Comparison of ENCODE assay signal across 13 mouse cellular contexts in the genomic region with DNA sequence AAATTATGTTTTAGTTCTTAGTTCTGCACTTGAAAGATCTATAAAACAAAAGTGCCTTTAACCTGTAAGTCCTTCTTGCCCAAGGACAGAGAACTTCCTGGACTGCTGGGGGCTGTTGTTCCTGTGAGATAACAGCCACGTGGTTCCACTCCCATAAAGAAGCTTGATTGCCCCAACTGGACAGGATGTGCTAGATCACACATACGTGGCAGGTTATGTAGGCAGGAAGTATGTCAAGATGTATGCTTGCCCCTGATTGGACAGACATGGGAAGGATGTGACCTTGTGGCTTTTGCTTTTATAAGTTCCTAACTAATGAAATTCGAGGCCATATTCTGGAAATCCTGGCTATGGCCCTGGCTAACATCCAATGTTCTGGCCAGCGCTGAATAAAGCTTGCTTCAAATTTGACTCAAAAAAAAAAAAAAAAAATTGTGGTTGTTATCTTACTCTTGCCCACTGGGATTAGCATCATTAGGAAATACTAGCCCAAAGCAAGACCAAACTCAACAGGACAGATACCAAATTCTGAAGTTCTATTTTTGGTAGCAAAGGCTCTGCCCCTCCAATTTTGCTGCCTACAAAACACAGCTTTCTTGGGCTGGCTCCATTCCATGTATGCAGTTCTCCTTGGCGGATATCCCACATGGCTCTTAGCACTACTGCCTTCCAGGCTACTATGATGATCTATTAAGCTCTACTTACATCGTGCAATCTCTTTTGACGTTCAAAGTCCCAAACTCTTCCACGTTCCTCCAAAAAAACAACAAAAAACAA. TPM values are rescaled to one million over a fixed set of nuclear protein-coding genes. Genes with fewer than 3 reads are reported as not detected.
DNase-seq lines count a peak whose midpoint lies in the region; ATAC-seq and TF ChIP-seq lines count a peak whose summit lies in the region.
"Had no signal": no experiment of that assay in that cellular context is flagged by ENCODE, and none has a peak within 500 bp of the region (broad histone marks: within the 10 kb centered on the region; RNA-seq: fewer than 3 reads in every experiment).

No protein-coding gene starts in this region.

- TF ChIP-seq POLR2A in CH12.LX (IDR thresholded peaks at IDR 0.05; ENCODE audit: low read depth, low read length) = no peak

- no peak for TF ChIP-seq CTCF in CH12.LX (conservative IDR thresholded peaks at IDR 0.05 in 1 of 2, IDR thresholded peaks at IDR 0.05 in 1 of 2; ENCODE audit: low read depth in 2 of 2, low read length in 2 of 2)

- H3K27me3 ChIP-seq in heart, embryonic 11.5 days (ENCODE audit: control insufficient read depth, insufficient read depth, low read length) = no peaks in the 10 kb centered on the region
- H3K27me3 ChIP-seq in CH12.LX (replicated peaks) = no peaks in the 10 kb centered on the region
- H3K27me3 ChIP-seq in midbrain, embryonic 14.5 days (ENCODE audit: control insufficient read depth, insufficient read depth, low read length) = no peaks in the 10 kb centered on the region
- H3K27me3 ChIP-seq in midbrain, embryonic 16.5 days (ENCODE audit: control insufficient read depth, insufficient read depth, low read depth, low read length) = no peaks in the 10 kb centered on the region
- H3K27me3 ChIP-seq: forebrain, embryonic 12.5 days; midbrain, embryonic 12.5 days had no signal

- no peaks in the 10 kb centered on the region for H3K9me3 ChIP-seq in heart, embryonic 11.5 days (replicated peaks; ENCODE audit: control insufficient read depth, low read length)
- H3K9me3 ChIP-seq in CH12.LX (replicated peaks; ENCODE audit: low read length) = peaks cover 6% of the 10 kb centered on the region
- H3K9me3 ChIP-seq in midbrain, embryonic 14.5 days (ENCODE audit: control insufficient read depth, low read length) = no peaks in the 10 kb centered on the region
- H3K9me3 ChIP-seq in midbrain, embryonic 16.5 days (replicated peaks; ENCODE audit: control insufficient read depth, low read length, poor library complexity, severe bottlenecking) = no peaks in the 10 kb centered on the region
- H3K9me3 ChIP-seq: forebrain, embryonic 12.5 days; midbrain, embryonic 12.5 days had no signal

- H3K27ac ChIP-seq in heart, embryonic 11.5 days (ENCODE audit: low read depth, low read length) = no peak overlapping the region
- H3K27ac ChIP-seq in CH12.LX (ENCODE audit: insufficient read depth, low read depth) = no peak overlapping the region
- H3K27ac ChIP-seq in midbrain, embryonic 14.5 days (replicated peaks; ENCODE audit: low read depth, low read length) = no peak overlapping the region
- H3K27ac ChIP-seq in midbrain, embryonic 16.5 days (ENCODE audit: low read length) = no peak overlapping the region
- H3K27ac ChIP-seq: forebrain, embryonic 12.5 days; layer of hippocampus, adult 2 months; midbrain, embryonic 12.5 days had no signal

- H3K9ac ChIP-seq in heart, embryonic 11.5 days (ENCODE audit: low read depth, low read length) = no peak overlapping the region
- no peak overlapping the region for H3K9ac ChIP-seq in CH12.LX (ENCODE audit: insufficient read depth, low read depth)
- H3K9ac ChIP-seq in midbrain, embryonic 14.5 days (replicated peaks; ENCODE audit: low read length) = no peak overlapping the region
- H3K9ac ChIP-seq in midbrain, embryonic 16.5 days (ENCODE audit: low read depth, low read length) = no peak overlapping the region
- H3K9ac ChIP-seq: forebrain, embryonic 12.5 days; midbrain, embryonic 12.5 days had no signal

- TF ChIP-seq EP300 in CH12.LX (IDR thresholded peaks at IDR 0.05; ENCODE audit: low read length) = no peak

- no peak overlapping the region for H3K4me2 ChIP-seq in heart, embryonic 11.5 days
- H3K4me2 ChIP-seq in CH12.LX (ENCODE audit: insufficient read depth, low read depth, poor library complexity, severe bottlenecking) = no peak overlapping the region
- H3K4me2 ChIP-seq in midbrain, embryonic 14.5 days (ENCODE audit: low read length) = no peak overlapping the region
- no peak overlapping the region for H3K4me2 ChIP-seq in midbrain, embryonic 16.5 days (ENCODE audit: low read length)
- H3K4me2 ChIP-seq: forebrain, embryonic 12.5 days; midbrain, embryonic 12.5 days had no signal

- in situ Hi-C loops in CH12.LX (cut with MboI; ENCODE audit: low pct_ligation_motif_present, low pct_unique_long_range_greater_than_20kb, low sequenced_read_pairs) = loop anchor here (5.0 to 10.0 kb wide), 2 partner anchors 78 to 284 kb away; a partner anchor contains a TSS

- peak; percentile 19 for DNase-seq in heart, adult 8-10 months (ENCODE audit: low spot score)
- peak; percentile 63 for DNase-seq in 3T3-L1 (ENCODE audit: low read depth, low spot score)
- DNase-seq in CH12.LX (ENCODE audit: extremely low read depth) = no peak
- DNase-seq in midbrain, embryonic 14.5 days = no peak
- DNase-seq: cerebellum, adult 9-11 months; right cerebral cortex, adult 18-20 months; thymus, postnatal 4 days had no signal

- H3K36me3 ChIP-seq in heart, embryonic 11.5 days (ENCODE audit: control insufficient read depth, insufficient read depth, low read length) = no peaks in the 10 kb centered on the region
- peaks cover 0 to 4% of the 10 kb centered on the region in 2 experiments for H3K36me3 ChIP-seq in CH12.LX (replicated peaks in 1 of 2; ENCODE audit: control insufficient read depth in 1 of 2, insufficient read depth in 1 of 2, low read length in 1 of 2)
- no peaks in the 10 kb centered on the region for H3K36me3 ChIP-seq in midbrain, embryonic 14.5 days (ENCODE audit: control insufficient read depth, insufficient read depth, low read length)
- no peaks in the 10 kb centered on the region for H3K36me3 ChIP-seq in midbrain, embryonic 16.5 days (ENCODE audit: control insufficient read depth, insufficient read depth, low read length)
- H3K36me3 ChIP-seq: forebrain, embryonic 12.5 days; midbrain, embryonic 12.5 days had no signal

- no peaks in the 10 kb centered on the region for H3K4me1 ChIP-seq in heart, embryonic 11.5 days (ENCODE audit: control insufficient read depth, insufficient read depth, low read length)
- H3K4me1 ChIP-seq in CH12.LX (ENCODE audit: control insufficient read depth in 1 of 2, insufficient read depth in 2 of 2) = peaks cover 0 to 8% of the 10 kb centered on the region in 2 experiments; a peak in 2 of 4 replicates
- H3K4me1 ChIP-seq in midbrain, embryonic 14.5 days (ENCODE audit: control insufficient read depth, insufficient read depth, low read length) = no peaks in the 10 kb centered on the region
- H3K4me1 ChIP-seq in midbrain, embryonic 16.5 days (ENCODE audit: control insufficient read depth, insufficient read depth, low read length) = peaks cover 5% of the 10 kb centered on the region

- ATAC-seq in heart, embryonic 11.5 days (replicated peaks; ENCODE audit: insufficient number of reproducible peaks, low FRiP score, low TSS enrichment) = no peak
- peak; percentile 8 for ATAC-seq in inflammation-experienced regulatory T-cells, adult 6 months
- ATAC-seq in midbrain, embryonic 14.5 days (ENCODE audit: low FRiP score, low TSS enrichment) = no peak
- ATAC-seq in midbrain, embryonic 16.5 days = no peak

- peaks cover 11% of the 10 kb centered on the region for H3K79me2 ChIP-seq in CH12.LX (replicated peaks; ENCODE audit: control insufficient read depth, extremely low read depth, insufficient read depth, poor library complexity, severe bottlenecking)

- dilution Hi-C loops in CH12.LX (cut with MboI; ENCODE audit: extremely low pct_ligation_motif_present, extremely low pct_unique_long_range_greater_than_20kb, low sequenced_read_pairs) = no loop called here

- TF ChIP-seq RAD21 in CH12.LX (IDR thresholded peaks at IDR 0.05; ENCODE audit: low read depth, low read length) = no peak

- no peak overlapping the region for H3K4me3 ChIP-seq in heart, embryonic 11.5 days (ENCODE audit: low read depth, low read length)
- H3K4me3 ChIP-seq in CH12.LX (replicated peaks in 1 of 3; ENCODE audit: low read depth in 2 of 3, low read length in 2 of 3, poor library complexity in 1 of 3) = no peak overlapping the region
- no peak overlapping the region for H3K4me3 ChIP-seq in midbrain, embryonic 14.5 days (replicated peaks; ENCODE audit: low read depth, low read length)
- H3K4me3 ChIP-seq in midbrain, embryonic 16.5 days (ENCODE audit: low read depth, low read length) = no peak overlapping the region
- H3K4me3 ChIP-seq: forebrain, embryonic 12.5 days; layer of hippocampus, adult 2 months; midbrain, embryonic 12.5 days had no signal

- WGBS in heart, embryonic 11.5 days (ENCODE audit: insufficient replicate concordance) = 68% methylated on average over 8 of the region's 8 CpGs
- 85% methylated on average over 8 of the region's 8 CpGs for WGBS in midbrain, embryonic 14.5 days
- 82% methylated on average over 8 of the region's 8 CpGs for WGBS in midbrain, embryonic 16.5 days

RNA-seq across cellular contexts. Expression of a gene that starts 3.7 kb away (rescaled TPM):
- total RNA-seq in heart, adult 8-10 months (2022) = 10 to 100 TPM; 52.4 to 76.5 (median 66.3) TPM
- polyA plus RNA-seq in heart, embryonic 11.5 days (2014; fragmentation: Nextera tagmentation; extraction: Ambion mirVana) = 1,327 and 1,370 TPM in 2 replicates
- total RNA-seq in CH12.LX (2012; rRNA removed) (3,347 and 4,299 TPM in 2 replicates), CH12.LX (2014; rRNA removed) (4,409 and 4,907 TPM in 2 replicates)
- 3,496 and 4,006 TPM in 2 replicates for polyA plus RNA-seq in CH12.LX (2012; ENCODE audit: insufficient read length, low read depth)
- polyA plus RNA-seq in inflammation-experienced regulatory T-cells, adult 6 months (2017; shearing (Covaris generic)) = 1,000 to 10,000 TPM; 1,209 to 2,935 (median 1,492) TPM
- 916 and 1,070 TPM in 2 replicates for polyA plus RNA-seq in midbrain, embryonic 14.5 days (2014; fragmentation: Nextera tagmentation; extraction: Ambion mirVana)
- 652 and 731 TPM in 2 replicates for polyA plus RNA-seq in midbrain, embryonic 16.5 days (2015; fragmentation: Nextera tagmentation; extraction: Ambion mirVana)

RNA-seq across cellular contexts. Expression of a gene that starts 6.9 kb away (rescaled TPM):
- 10 to 100 TPM in 2 of 4 experiments, 1 to 10 TPM in 2; 8.4 to 13.3 (median 10.8) TPM for total RNA-seq in heart, adult 8-10 months (2022)
- 12.7 and 17.2 TPM in 2 replicates for polyA plus RNA-seq in heart, embryonic 11.5 days (2014; fragmentation: Nextera tagmentation; extraction: Ambion mirVana)
- total RNA-seq in CH12.LX (2012; rRNA removed) (6.0 and 7.0 TPM in 2 replicates), CH12.LX (2014; rRNA removed) (2.8 and 2.9 TPM in 2 replicates)
- 4.4 and 6.4 TPM in 2 replicates for polyA plus RNA-seq in CH12.LX (2012; ENCODE audit: insufficient read length, low read depth)
- polyA plus RNA-seq in inflammation-experienced regulatory T-cells, adult 6 months (2017; shearing (Covaris generic)) = 1 to 10 TPM; 4.5 to 6.1 (median 5.6) TPM
- polyA plus RNA-seq in midbrain, embryonic 14.5 days (2014; fragmentation: Nextera tagmentation; extraction: Ambion mirVana) = 14.0 and 15.8 TPM in 2 replicates
- polyA plus RNA-seq in midbrain, embryonic 16.5 days (2015; fragmentation: Nextera tagmentation; extraction: Ambion mirVana) = 13.4 and 14.3 TPM in 2 replicates

RNA-seq across cellular contexts. Expression of a gene that starts 57.7 kb away (rescaled TPM):
- total RNA-seq in heart, adult 8-10 months (2022) = 100 to 1,000 TPM in 1 of 4 experiments, 10 to 100 TPM in 3; 87.5 to 104 (median 90.4) TPM
- 97.0 and 97.2 TPM in 2 replicates for polyA plus RNA-seq in heart, embryonic 11.5 days (2014; fragmentation: Nextera tagmentation; extraction: Ambion mirVana)
- total RNA-seq in CH12.LX (2012; rRNA removed) (146 and 169 TPM in 2 replicates), CH12.LX (2014; rRNA removed) (245 and 260 TPM in 2 replicates)
- 147 and 155 TPM in 2 replicates for polyA plus RNA-seq in CH12.LX (2012; ENCODE audit: insufficient read length, low read depth)
- 100 to 1,000 TPM in 1 of 3 experiments, 10 to 100 TPM in 2; 65.0 to 110 (median 74.0) TPM for polyA plus RNA-seq in inflammation-experienced regulatory T-cells, adult 6 months (2017; shearing (Covaris generic))
- polyA plus RNA-seq in midbrain, embryonic 14.5 days (2014; fragmentation: Nextera tagmentation; extraction: Ambion mirVana) = 130 and 139 TPM in 2 replicates
- 132 and 133 TPM in 2 replicates for polyA plus RNA-seq in midbrain, embryonic 16.5 days (2015; fragmentation: Nextera tagmentation; extraction: Ambion mirVana)

Comparison
In these comparisons a context has a peak if more than half of its experiments do, and no peak if none do; other contexts are left out.
1. DNase-seq: peak in heart, adult 8-10 months (single experiment) and 3T3-L1 (single experiment); none in CH12.LX (single experiment) and midbrain, embryonic 14.5 days (single experiment).